Mouse (Mus musculus): Measurements from ENCODE around the gene Ifi208. TPM values are rescaled to one million over a fixed set of nuclear protein-coding genes. Genes with fewer than 3 reads are reported as not detected.

Gene Ifi208
- polyA plus RNA-seq (2015; fragmentation: Nextera tagmentation; extraction: Ambion mirVana), result 0.06 and 0.13 TPM in 2 replicates

DNA sequence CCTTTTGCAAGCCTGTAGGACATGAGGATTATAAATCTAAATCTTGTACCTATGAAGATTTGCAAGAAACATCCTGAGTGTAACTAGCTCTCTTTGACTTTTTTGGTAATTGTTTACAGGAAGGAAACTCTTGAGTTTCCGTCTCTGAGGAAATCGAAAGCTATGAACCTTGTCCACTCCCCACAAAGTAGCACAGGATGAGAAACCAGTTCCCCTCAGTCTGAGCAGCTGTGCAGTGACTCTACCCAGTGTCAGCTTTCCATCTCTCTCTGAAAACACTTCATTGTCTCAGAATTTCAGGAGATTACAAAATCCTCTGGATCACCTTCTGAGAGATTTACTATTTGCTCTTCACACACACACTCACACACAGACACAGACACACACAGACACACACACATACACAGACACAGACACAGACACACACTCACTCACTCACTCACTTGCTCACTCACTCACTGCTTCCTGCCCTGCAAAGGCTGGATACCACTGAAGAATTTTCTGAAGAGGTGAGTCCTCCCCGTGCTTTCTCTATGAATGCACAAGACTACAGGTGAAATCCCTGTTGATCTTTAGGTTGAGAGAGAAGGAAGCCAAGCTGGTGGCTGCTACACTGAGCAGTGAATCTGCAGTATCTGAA lies at the start of gene Ifi208:
Gene Ifi208, plus strand, starts transcription at position 218 of the 640 bp plus-strand sequence.

GRCm38 (mm10) chr1:173630622-173631021 lies 42.9 kb upstream of the Ifi208 start, which contains the start of gene Ifi209:
TSS of gene Ifi209 (plus strand) at chr1:173630917.

GRCm38 (mm10) chr1:173741656-173742055 lies 68.2 kb downstream of the Ifi208 start, which contains the start of gene Ifi207:
TSS of gene Ifi207 (minus strand) at chr1:173741747.

Other genes with a start within 250 kb of the Ifi208 start
- 0.48 and 0.97 TPM in 2 replicates for gene Ifi206, start 182.6 kb upstream of the Ifi208 start, polyA plus RNA-seq (2015; fragmentation: Nextera tagmentation; extraction: Ambion mirVana)
- 0.22 and 0.47 TPM in 2 replicates for gene Ifi214, start 137.7 kb upstream of the Ifi208 start, polyA plus RNA-seq (2015; fragmentation: Nextera tagmentation; extraction: Ambion mirVana)
- 1.2 and 1.3 TPM in 2 replicates for gene Ifi213, start 74.4 kb upstream of the Ifi208 start, polyA plus RNA-seq (2015; fragmentation: Nextera tagmentation; extraction: Ambion mirVana)
- 2.0 and 3.2 TPM in 2 replicates for gene Ifi209, start 42.8 kb upstream of the Ifi208 start, polyA plus RNA-seq (2015; fragmentation: Nextera tagmentation; extraction: Ambion mirVana)
- 2.1 and 3.0 TPM in 2 replicates for gene Ifi207, start 68.1 kb downstream of the Ifi208 start, polyA plus RNA-seq (2015; fragmentation: Nextera tagmentation; extraction: Ambion mirVana)
- 6.8 and 10.2 TPM in 2 replicates for gene Ifi204, start 93.3 kb downstream of the Ifi208 start, polyA plus RNA-seq (2015; fragmentation: Nextera tagmentation; extraction: Ambion mirVana)
- 3.1 and 5.0 TPM in 2 replicates for gene Ifi211, start 239.4 kb downstream of the Ifi208 start, polyA plus RNA-seq (2015; fragmentation: Nextera tagmentation; extraction: Ambion mirVana)